Mouse (Mus musculus): ENCODE measurements around the gene Mad2l2.
"Not testable (repeated sequence)": the region's sequence is repeated elsewhere in the genome, so short reads cannot be mapped to it uniquely, and the experiment has no call there.

Mad2l2 gene

GRCm38 (mm10) chr4:148107621-148108291 lies 22.4 kb upstream of the Mad2l2 start:
- DNase-seq (ENCODE audit: low read depth), result no peak

DNA sequence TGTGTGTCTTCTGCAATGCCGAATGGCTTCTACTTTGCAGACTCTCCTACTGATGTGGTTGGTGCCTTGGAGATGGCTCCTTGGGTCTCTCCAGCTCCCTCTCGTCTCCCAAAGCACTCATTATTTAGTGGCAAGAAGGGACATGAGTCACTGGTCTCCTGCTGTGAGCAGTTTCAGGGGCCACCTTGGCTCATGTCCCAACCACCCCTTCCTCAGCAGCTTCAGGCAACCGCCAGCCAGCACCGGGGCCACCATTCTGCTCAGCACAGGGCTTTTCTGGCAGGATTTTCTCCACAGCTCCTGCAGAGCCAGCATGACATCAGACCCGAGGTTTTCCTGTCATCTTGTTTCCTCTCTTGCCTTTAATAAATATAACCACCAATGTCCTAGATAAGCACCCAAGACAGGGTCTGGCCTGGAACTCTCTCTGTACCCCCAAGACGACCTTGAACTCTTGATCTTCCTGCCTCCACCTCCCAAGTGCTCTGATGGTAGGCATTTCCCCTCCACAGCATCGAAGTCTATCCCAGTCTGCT lies 21.6 kb upstream of the Mad2l2 start:
- no peak for DNase-seq (ENCODE audit: low read depth)

DNA sequence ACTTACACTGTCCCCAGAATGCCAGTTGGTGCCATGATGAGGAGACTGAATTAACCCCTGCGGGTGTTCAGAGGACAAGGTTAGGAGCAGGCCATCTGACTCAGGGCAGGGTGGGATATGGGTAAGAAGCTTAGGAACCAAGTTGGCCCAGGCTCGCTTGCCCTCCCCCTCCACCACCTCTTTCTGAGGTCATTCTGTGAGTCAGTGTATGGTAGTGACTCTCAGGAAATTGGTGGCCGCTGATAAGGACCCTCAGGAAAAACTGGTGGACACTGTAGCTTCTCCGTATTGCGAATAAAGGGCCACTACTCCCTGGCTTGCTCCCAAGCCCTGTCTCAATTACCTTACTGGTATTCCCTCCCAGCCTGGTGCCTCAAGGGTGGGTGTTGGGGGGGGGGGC lies 21.0 kb upstream of the Mad2l2 start:
- DNase-seq (ENCODE audit: low read depth), result no peak

GRCm38 (mm10) chr4:148112519-148112918 lies 17.7 kb upstream of the Mad2l2 start:
- DNase-seq (ENCODE audit: low read depth), result no peak

GRCm38 (mm10) chr4:148114758-148115391 lies 15.3 kb upstream of the Mad2l2 start:
- peak; percentile 55 for DNase-seq (ENCODE audit: low read depth)

- no peak for DNase-seq (ENCODE audit: low read depth)
These were observed 14.7 kb upstream of the Mad2l2 start for GRCm38 (mm10) chr4:148115467-148115866.

- DNase-seq (ENCODE audit: low read depth), result no peak
These were observed 13.5 kb upstream of the Mad2l2 start for GRCm38 (mm10) chr4:148116657-148117056.

DNA sequence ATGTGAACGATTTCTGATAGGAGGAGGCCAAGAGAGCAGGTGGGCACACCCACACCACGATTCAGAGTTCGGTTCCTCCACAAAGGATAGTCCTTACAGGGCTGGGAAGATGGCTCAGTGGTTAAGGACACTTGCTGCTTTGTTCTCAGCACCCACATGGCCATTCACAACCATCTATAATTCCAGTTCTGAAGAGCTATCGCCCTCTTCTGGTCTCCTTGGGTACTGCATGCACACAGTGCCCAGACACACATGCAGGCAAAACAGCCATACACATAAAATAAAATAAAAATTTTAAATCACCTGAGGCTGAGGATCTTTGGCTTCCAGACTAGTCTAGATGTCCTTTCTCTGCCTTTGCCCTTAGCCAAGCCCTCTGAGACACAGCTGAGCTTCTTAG lies 12.8 kb upstream of the Mad2l2 start:
- no peak for DNase-seq (ENCODE audit: low read depth)

DNA sequence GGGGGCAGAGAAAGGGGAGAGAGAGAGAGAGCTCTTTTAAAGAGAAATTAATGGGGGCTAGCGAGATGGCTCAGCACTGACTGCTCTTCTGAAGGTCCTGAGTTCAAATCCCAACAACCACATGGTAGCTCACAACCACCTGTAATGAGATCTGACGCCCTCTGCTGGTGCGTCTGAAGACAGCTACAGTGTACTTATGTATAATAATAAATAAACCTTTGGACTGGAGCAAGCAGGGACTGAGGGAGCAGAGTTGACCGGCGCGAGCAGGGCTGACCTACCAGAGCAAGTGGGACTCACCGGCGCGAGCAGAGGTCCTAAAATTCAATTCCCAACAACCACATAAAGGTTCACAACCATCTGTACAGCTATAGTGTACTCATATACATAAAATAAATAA lies 10.6 kb upstream of the Mad2l2 start:
- not testable (repeated sequence) for DNase-seq (ENCODE audit: low read depth)

GRCm38 (mm10) chr4:148120555-148120954 lies 9.6 kb upstream of the Mad2l2 start:
- no peak for DNase-seq (ENCODE audit: low read depth)

GRCm38 (mm10) chr4:148121362-148121761 lies 8.8 kb upstream of the Mad2l2 start:
- no peak for DNase-seq (ENCODE audit: low read depth)

DNA sequence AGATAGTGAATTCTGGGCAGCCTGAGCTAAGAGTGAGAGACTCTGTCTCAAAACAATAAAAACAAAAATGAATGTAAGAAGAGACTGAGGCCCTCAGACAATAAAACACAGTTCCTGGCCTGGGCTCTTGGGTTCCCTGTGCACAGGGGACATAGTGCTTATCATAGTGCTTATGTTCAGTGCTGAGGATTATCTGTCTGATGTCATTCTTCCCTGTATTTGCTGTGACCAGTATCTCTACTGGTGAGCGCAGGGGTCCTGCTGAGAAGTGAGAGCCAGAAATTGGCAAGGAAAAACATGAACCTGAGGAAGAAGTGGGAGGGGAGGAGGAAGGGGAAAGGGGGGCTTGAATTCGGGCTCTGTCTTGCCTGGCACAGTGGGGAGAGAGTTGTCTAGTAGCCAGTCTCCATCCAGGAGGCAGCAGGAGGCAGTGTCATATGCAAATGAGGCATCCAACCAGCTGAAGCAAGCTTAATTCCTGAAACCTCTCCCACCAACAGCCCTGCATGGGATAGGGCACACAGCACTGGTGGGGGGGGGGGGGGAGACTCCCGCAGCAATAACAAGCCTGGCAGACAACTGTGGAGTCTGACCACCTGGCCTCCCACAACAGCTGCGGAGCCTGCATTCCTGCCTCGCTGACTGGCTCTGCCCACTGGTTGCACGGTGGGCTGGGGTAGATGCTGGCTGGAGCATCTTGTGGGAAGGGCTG lies 8.0 kb upstream of the Mad2l2 start:
- DNase-seq (ENCODE audit: low read depth), result no peak

- no peak for DNase-seq (ENCODE audit: low read depth)
These were observed 7.5 kb upstream of the Mad2l2 start for GRCm38 (mm10) chr4:148122694-148123066.

- no peak for DNase-seq (ENCODE audit: low read depth)
These were observed 1.9 kb upstream of the Mad2l2 start for GRCm38 (mm10) chr4:148128241-148128640.

DNA sequence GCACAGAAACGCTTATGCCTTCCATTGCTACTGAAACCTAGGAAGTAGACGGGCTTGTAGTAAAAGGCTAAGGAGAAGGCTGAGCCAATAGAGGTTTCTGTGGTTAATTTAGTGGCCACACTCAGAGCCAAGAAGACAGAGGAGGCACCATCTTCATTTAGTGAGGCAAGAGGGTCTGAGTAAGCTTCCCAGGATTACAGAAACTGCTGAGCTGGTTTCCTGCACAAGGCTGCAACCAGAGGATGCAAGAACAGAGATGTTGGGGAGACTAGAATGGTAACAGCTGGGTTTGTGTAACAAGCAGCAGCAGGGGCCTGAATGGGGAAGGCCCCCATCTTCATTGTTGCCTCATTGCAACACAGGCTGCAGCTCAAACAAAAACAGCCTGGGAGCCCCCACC lies 1.5 kb upstream of the Mad2l2 start:
- no peak for DNase-seq (ENCODE audit: low read depth)

DNA sequence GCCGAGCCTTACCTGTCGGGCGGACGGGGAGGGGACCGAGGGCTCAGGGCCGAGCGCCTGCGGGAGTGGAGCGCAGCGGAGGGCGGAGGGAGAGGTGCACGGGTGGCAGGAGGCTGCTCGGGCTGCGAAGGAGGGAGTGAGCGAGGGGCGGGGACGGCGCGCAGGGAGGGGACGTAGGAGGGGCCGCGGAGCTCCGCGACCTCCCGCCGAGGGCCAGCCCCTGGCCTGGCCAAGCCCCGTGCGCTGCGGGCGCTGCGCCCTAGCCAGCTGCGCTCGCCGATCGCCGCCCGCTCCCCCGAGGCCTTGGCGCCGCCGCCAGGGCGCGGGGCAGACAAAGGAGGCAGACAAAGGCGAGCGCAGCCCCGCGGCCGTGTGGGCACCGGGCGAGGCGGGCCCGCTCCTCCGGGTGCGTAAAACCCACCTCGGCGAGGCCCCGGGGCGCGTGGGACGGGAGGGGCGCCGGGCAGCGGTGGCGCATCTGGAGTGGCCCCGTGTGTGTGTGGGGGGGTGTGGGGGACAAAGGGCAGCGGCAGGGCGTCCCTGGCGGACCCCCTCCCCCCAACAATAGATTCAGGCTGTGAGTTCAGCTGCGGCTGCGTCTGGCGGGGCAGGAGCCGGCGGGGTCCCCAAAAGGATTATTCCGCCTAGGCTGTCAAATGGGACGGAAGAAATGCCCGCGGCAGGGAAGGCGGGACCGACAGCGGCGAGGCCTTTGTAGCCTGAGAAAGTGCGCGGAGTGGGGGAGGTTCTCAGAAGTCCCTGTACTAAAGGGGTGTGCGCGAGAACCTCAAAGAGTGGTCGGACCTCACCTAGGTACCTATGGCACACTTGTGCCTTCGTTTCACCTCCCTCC lies 603 bp downstream of the Mad2l2 start, which contains the start of gene Draxin:
Draxin (minus strand) TSS at position 138 of the 853 bp plus-strand sequence.
- DNase-seq (ENCODE audit: low read depth), result no peak

DNA sequence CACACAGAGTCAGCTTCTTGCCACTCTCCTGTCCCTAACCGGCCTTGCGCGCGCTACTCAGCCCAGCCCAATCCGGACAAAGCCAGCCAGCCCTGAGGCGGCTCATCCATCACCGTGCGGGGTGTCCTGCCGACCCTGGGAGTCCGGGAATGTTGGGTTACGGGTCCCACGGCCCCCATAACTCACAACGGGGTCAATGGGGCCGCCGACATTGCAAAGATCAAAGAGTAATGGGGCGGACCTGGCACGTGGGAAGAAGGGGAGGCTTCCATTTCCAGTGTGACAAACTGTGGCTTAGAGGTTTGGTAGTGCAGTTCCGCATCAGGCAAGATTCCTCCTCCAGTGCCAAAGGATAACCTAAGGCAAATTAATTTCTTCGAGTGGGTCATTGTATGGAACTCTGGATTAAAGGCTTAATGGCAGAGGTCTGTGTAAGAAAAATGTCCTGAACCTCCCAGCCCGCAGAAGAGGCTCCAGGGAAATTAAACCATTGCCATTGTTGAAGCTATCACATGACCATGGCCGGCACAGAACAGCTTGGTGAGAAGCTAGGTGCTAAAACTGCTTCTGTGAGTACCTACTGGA lies 1.4 kb downstream of the Mad2l2 start:
- no peak for DNase-seq (ENCODE audit: low read depth)

DNA sequence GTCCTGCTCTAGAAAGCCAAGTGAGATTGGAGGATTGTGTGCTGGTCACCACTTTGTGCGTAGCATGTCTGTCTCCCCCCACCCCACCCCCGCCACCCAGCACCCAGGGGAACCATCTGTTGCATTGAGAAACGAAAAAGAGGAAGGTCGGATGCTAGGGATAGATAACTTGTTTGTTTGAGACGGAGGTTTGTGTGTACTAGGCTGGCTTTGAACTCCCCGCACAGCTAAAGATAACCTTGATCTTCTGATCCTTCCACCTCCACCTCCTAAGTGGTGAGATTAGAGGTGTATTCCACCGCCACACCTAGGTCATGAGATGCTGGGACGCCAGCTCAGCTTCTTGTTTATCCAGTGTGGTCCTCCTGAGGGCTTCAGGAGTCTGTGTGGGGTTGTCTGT lies 4.8 kb downstream of the Mad2l2 start:
- DNase-seq (ENCODE audit: low read depth), result no peak

GRCm38 (mm10) chr4:148137503-148137902 lies 7.3 kb downstream of the Mad2l2 start:
- no peak for DNase-seq (ENCODE audit: low read depth)

- DNase-seq (ENCODE audit: low read depth), result no peak
These were observed 9.5 kb downstream of the Mad2l2 start for GRCm38 (mm10) chr4:148139767-148140097.

GRCm38 (mm10) chr4:148140098-148141011 lies 10.2 kb downstream of the Mad2l2 start:
- DNase-seq (ENCODE audit: low read depth), result no peak

Data from fibroblast of lung, adult 2 months (primary cell).